13 mouse cellular contexts compared by ENCODE assay signal in genomic region chr4:148882360-148882929, GRCm38 (mm10).
DNase-seq lines count a peak whose midpoint lies in the region; ATAC-seq and TF ChIP-seq lines count a peak whose summit lies in the region.
"Had no signal": no experiment of that assay in that cellular context is flagged by ENCODE, and none has a peak within 500 bp of the region (broad histone marks: within the 10 kb centered on the region; RNA-seq: fewer than 3 reads in every experiment).

No protein-coding gene starts in this region.

- no peaks in the 10 kb centered on the region for H3K27me3 ChIP-seq in heart, adult 2 months (ENCODE audit: control insufficient read depth, insufficient read depth, low read length)
- peaks cover 4% of the 10 kb centered on the region; the same call in 1 of the 2 replicates for H3K27me3 ChIP-seq in lung, embryonic 15.5 days
- peaks cover 90% of the 10 kb centered on the region for H3K27me3 ChIP-seq in limb, embryonic 13.5 days
- H3K27me3 ChIP-seq in neural tube, embryonic 15.5 days (replicated peaks): peaks cover 65% of the 10 kb centered on the region

- no peak for TF ChIP-seq EP300 in heart, adult 2 months (IDR thresholded peaks at IDR 0.05; ENCODE audit: insufficient read depth, low read depth, low read length)

- H3K27ac ChIP-seq in heart, adult 2 months: peak overlapping the region; percentile 78
- H3K27ac ChIP-seq in lung, embryonic 15.5 days: no peak overlapping the region
- H3K27ac ChIP-seq in limb, embryonic 13.5 days: no peak overlapping the region
- peak overlapping the region; percentile 35; the same call in 1 of the 2 replicates for H3K27ac ChIP-seq in neural tube, embryonic 15.5 days (replicated peaks)
- H3K27ac ChIP-seq: liver, embryonic 12.5 days had no signal

- no peak for TF ChIP-seq POLR2A in heart, adult 2 months (IDR thresholded peaks at IDR 0.05; ENCODE audit: insufficient read depth, low read depth, low read length)
- no peak for TF ChIP-seq POLR2A in lung, adult 2 months (IDR thresholded peaks at IDR 0.05; ENCODE audit: borderline replicate concordance, extremely low read depth, low read depth, low read length)

- no peak overlapping the region for H3K9ac ChIP-seq in heart, adult 2 months (ENCODE audit: low read depth, low read length)
- no peak overlapping the region for H3K9ac ChIP-seq in lung, embryonic 15.5 days
- H3K9ac ChIP-seq in limb, embryonic 13.5 days: no peak overlapping the region
- H3K9ac ChIP-seq in neural tube, embryonic 15.5 days (replicated peaks): no peak overlapping the region
- H3K9ac ChIP-seq: liver, embryonic 12.5 days had no signal

- H3K9me3 ChIP-seq in lung, embryonic 15.5 days: no peaks in the 10 kb centered on the region
- H3K9me3 ChIP-seq in limb, embryonic 13.5 days: no peaks in the 10 kb centered on the region
- no peaks in the 10 kb centered on the region for H3K9me3 ChIP-seq in neural tube, embryonic 15.5 days (replicated peaks)
- H3K9me3 ChIP-seq: liver, embryonic 12.5 days had no signal

- peaks cover 29% of the 10 kb centered on the region for H3K4me1 ChIP-seq in heart, adult 2 months (ENCODE audit: control insufficient read depth, insufficient read depth, low read length)
- peaks cover 45% of the 10 kb centered on the region for H3K4me1 ChIP-seq in lung, embryonic 15.5 days
- peaks cover 12% of the 10 kb centered on the region for H3K4me1 ChIP-seq in lung, adult 2 months (ENCODE audit: control insufficient read depth, insufficient read depth, low read length)
- peaks cover 28% of the 10 kb centered on the region for H3K4me1 ChIP-seq in limb, embryonic 13.5 days
- peaks cover 50% of the 10 kb centered on the region for H3K4me1 ChIP-seq in neural tube, embryonic 15.5 days

- intact Hi-C loops in heart, adult 2 months (cut with DNase I): no loop called here

- H3K36me3 ChIP-seq in heart, adult 2 months (ENCODE audit: control insufficient read depth, insufficient read depth, low read length): no peaks in the 10 kb centered on the region; the same call in 1 of the 2 replicates
- no peaks in the 10 kb centered on the region for H3K36me3 ChIP-seq in lung, embryonic 15.5 days
- H3K36me3 ChIP-seq in limb, embryonic 13.5 days: no peaks in the 10 kb centered on the region
- H3K36me3 ChIP-seq in neural tube, embryonic 15.5 days: no peaks in the 10 kb centered on the region
- H3K36me3 ChIP-seq: liver, embryonic 12.5 days had no signal

- TF ChIP-seq CTCF in heart, adult 2 months (IDR thresholded peaks at IDR 0.05): peak; percentile 32
- no peak for TF ChIP-seq CTCF in lung, adult 2 months (IDR thresholded peaks at IDR 0.05; ENCODE audit: insufficient read depth, low read length)

- no peaks in the 10 kb centered on the region for H3K79me2 ChIP-seq in heart, adult 2 months (replicated peaks; ENCODE audit: control insufficient read depth, insufficient read depth, low read length)

- ATAC-seq in lung, embryonic 15.5 days (ENCODE audit: borderline replicate concordance, extremely low read depth, low FRiP score, low TSS enrichment): no peak
- ATAC-seq in limb, embryonic 13.5 days (ENCODE audit: low FRiP score, low read depth): no peak
- no peak for ATAC-seq in neural tube, embryonic 15.5 days (ENCODE audit: low FRiP score)
- ATAC-seq: liver, embryonic 12.5 days had no signal

- no peak for DNase-seq in heart, adult 2 months
- DNase-seq in heart, adult 18-20 months: no peak
- DNase-seq in lung, adult 2 months: no peak
- no peak for DNase-seq in left cerebral cortex, adult 8-10 months (ENCODE audit: low spot score in 2 of 2)
- DNase-seq in adrenal gland, adult 8-10 months: no peak
- DNase-seq: adrenal gland, postnatal 10 days; cerebellum, postnatal 25 days; spleen, adult 18-20 months; thymus, postnatal 36 days had no signal

- H3K4me2 ChIP-seq in lung, embryonic 15.5 days: peak overlapping the region; percentile 46
- H3K4me2 ChIP-seq in limb, embryonic 13.5 days (replicated peaks): peak overlapping the region; percentile 30
- peak overlapping the region; percentile 20; the same call in 1 of the 2 replicates for H3K4me2 ChIP-seq in neural tube, embryonic 15.5 days
- H3K4me2 ChIP-seq: liver, embryonic 12.5 days had no signal

- peak overlapping the region; percentile 3; the same call in 1 of the 2 replicates for H3K4me3 ChIP-seq in heart, adult 2 months
- H3K4me3 ChIP-seq in lung, embryonic 15.5 days: no peak overlapping the region
- H3K4me3 ChIP-seq in lung, adult 2 months (replicated peaks; ENCODE audit: extremely low read depth, low read depth, low read length): no peak overlapping the region
- no peak overlapping the region for H3K4me3 ChIP-seq in limb, embryonic 13.5 days
- H3K4me3 ChIP-seq in neural tube, embryonic 15.5 days (replicated peaks): no peak overlapping the region
- H3K4me3 ChIP-seq: liver, embryonic 12.5 days had no signal

- 43% methylated on average over 17 of the region's 17 CpGs for WGBS in heart, adult 2 months
- WGBS in lung, embryonic 15.5 days: 10% methylated on average over 17 of the region's 17 CpGs
- WGBS in lung, adult 2 months: 30% methylated on average over 17 of the region's 17 CpGs
- WGBS in limb, embryonic 13.5 days: 27% methylated on average over 17 of the region's 17 CpGs
- 23% methylated on average over 17 of the region's 17 CpGs for WGBS in neural tube, embryonic 15.5 days

Comparison
In these comparisons a context has a peak if more than half of its experiments do, and no peak if none do; other contexts are left out.
1. H3K27ac ChIP-seq: peak in heart, adult 2 months (single experiment) and neural tube, embryonic 15.5 days (single experiment); none in lung, embryonic 15.5 days (single experiment) and limb, embryonic 13.5 days (single experiment).
2. Peak in every context shown above with its lines, with median percentiles within 50 percentile points of each other: H3K4me2 ChIP-seq.